Mouse (Mus musculus) ES-Bruce4 (cell line): ENCODE measurements around the gene Acin1.

Experiments
- CTCF ChIP-seq: IDR thresholded peaks from one replicate; pipeline ENCODE4 v1.8.1; 2011; ENCODE audit warnings: low read depth, low read length
- POLR2A ChIP-seq: IDR thresholded peaks from one replicate; pipeline ENCODE4 v1.8.1; 2011; ENCODE audit warnings: low read length; ENCODE audit not compliant: insufficient read depth

DNA sequence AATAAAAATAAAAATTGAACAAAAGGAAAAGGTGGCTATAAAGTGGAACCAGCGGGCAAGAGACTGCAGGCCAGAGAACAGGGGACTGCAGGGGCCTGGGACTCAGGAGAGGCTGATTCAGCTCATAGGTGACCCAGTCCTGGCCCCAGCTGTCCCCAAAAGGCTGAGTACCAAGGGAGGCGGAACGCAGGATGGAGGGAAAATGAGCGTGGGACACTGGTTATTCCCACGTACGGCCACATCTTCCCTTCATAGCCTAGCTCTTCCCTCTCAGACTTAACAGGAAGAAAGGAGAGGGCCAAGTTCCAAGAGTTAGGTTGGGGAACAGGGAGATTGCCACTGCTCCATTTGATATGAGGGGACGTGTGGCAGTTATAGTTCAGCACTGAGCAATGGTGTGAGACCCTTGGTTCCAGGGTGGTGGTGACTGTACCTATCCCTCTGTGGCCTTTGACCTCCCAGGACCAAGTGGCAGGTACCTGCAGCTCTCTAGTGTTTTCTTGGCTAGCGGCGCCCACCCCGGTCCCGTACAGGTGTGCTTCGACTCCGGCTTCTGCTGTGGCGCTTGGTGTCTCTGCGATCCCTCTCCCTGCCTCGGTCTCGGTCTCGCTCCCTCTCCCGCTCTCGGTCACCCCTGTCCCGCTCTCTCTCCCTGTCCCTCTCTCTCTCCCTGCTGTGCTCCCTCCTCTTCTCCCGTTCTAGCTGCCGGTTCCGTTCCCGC lies 44.3 kb downstream of the Acin1 start:
- no peak for TF ChIP-seq CTCF
- no peak for TF ChIP-seq POLR2A
